Mouse (Mus musculus): ENCODE results near the gene Olfr94.

GRCm38 (mm10) chr17:37193656-37194055 is 7.1 kb downstream of the Olfr94 start, which contains the start of gene Ubd:
- TF ChIP-seq CTCF (IDR thresholded peaks at IDR 0.05; ENCODE audit: low read depth): no peak
- no peak for TF ChIP-seq EP300 (IDR thresholded peaks at IDR 0.05; ENCODE audit: low read depth)

Data from liver, embryonic 14.5 days (tissue).